Mouse (Mus musculus): ENCODE results near the gene Vmn1r178. TPM values are rescaled to one million over a fixed set of nuclear protein-coding genes. Genes with fewer than 3 reads are reported as not detected.

Vmn1r178 gene
- not detected for polyA plus RNA-seq (2014; fragmentation: Illumina TruSeq; extraction: RNeasy Lipid Tissue Mini Kit (QIAGEN cat#74804); ENCODE audit: insufficient read depth, low read depth, low replicate concordance)

DNA sequence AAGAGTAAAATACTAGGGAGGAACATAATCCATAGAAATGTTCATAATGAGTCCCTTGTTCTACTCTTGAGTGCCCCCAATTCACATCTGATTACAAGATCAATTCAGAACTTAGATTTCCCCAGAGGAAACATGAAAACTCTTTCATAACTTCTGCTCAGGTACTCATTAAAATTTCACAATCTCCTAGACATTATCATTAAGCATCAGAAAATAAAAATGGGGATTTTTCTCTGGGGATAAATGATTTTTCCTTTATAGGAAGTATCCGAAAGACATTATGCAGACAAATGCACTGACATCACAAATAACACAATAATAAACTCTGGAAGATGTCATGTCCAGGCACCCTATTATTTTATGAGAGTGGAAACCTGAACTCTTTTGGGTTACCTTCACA, at the start of gene Vmn1r178:
TSS of gene Vmn1r178 (plus strand) at position 301 of the 400 bp plus-strand sequence.

DNA sequence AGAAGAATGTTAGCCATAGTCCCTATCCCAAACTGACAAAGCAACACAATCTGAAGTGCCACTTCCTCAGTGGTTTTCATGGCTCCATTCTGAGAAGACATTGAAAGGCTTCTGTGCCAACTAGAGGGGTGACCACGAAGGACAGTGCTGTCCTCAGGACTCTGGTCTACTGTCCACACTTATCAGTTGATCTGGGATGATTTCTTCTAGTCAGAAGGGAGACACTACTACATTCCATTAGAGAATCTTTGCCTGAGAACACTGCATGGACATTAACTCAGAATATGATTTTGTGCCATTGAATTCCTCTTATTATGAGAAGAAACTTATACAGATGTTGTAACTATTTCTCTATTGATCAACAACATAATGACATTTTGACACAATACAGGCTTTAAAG, 25.5 kb upstream of the Vmn1r178 start, which contains the start of gene Vmn1r177:
TSS of gene Vmn1r177 (minus strand) at position 101 of the 400 bp plus-strand sequence.

DNA sequence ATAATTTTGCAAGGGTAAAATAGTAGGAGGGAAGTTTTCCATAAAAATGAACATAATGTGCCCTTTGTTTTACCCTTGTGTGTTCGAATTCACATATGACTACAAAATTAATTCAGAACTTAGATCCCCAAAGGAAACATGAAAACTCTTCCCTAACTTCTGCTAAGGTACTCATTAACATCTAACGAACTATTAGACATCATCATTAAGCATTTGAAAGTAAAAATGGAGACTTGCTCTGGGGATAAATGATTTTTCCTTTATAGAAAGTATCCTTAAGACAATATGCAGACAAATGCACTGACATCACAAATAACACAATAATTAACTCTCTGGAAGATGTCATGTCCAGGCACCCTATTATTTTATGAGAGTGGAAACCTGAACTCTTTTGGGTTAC, 34.9 kb downstream of the Vmn1r178 start, which contains the start of gene Vmn1r179:
TSS of gene Vmn1r179 (plus strand) at position 301 of the 400 bp plus-strand sequence.

Other genes with a start within 250 kb of the Vmn1r178 start
- not detected for gene Vmn1r172, start 233.7 kb upstream of the Vmn1r178 start, polyA plus RNA-seq (2014; fragmentation: Illumina TruSeq; extraction: RNeasy Lipid Tissue Mini Kit (QIAGEN cat#74804); ENCODE audit: insufficient read depth, low read depth, low replicate concordance)
- gene Vmn1r173, start 191.3 kb upstream of the Vmn1r178 start, polyA plus RNA-seq (2014; fragmentation: Illumina TruSeq; extraction: RNeasy Lipid Tissue Mini Kit (QIAGEN cat#74804); ENCODE audit: insufficient read depth, low read depth, low replicate concordance) = not detected
- not detected for gene Vmn1r174, start 139.7 kb upstream of the Vmn1r178 start, polyA plus RNA-seq (2014; fragmentation: Illumina TruSeq; extraction: RNeasy Lipid Tissue Mini Kit (QIAGEN cat#74804); ENCODE audit: insufficient read depth, low read depth, low replicate concordance)
- gene Vmn1r175, start 81.4 kb upstream of the Vmn1r178 start, polyA plus RNA-seq (2014; fragmentation: Illumina TruSeq; extraction: RNeasy Lipid Tissue Mini Kit (QIAGEN cat#74804); ENCODE audit: insufficient read depth, low read depth, low replicate concordance) = not detected
- not detected for gene Vmn1r176, start 54.6 kb upstream of the Vmn1r178 start, polyA plus RNA-seq (2014; fragmentation: Illumina TruSeq; extraction: RNeasy Lipid Tissue Mini Kit (QIAGEN cat#74804); ENCODE audit: insufficient read depth, low read depth, low replicate concordance)
- gene Vmn1r177, start 25.6 kb upstream of the Vmn1r178 start, polyA plus RNA-seq (2014; fragmentation: Illumina TruSeq; extraction: RNeasy Lipid Tissue Mini Kit (QIAGEN cat#74804); ENCODE audit: insufficient read depth, low read depth, low replicate concordance) = not detected
- not detected for gene Vmn1r179, start 35.0 kb downstream of the Vmn1r178 start, polyA plus RNA-seq (2014; fragmentation: Illumina TruSeq; extraction: RNeasy Lipid Tissue Mini Kit (QIAGEN cat#74804); ENCODE audit: insufficient read depth, low read depth, low replicate concordance)
- not detected for gene Vmn1r180, start 58.6 kb downstream of the Vmn1r178 start, polyA plus RNA-seq (2014; fragmentation: Illumina TruSeq; extraction: RNeasy Lipid Tissue Mini Kit (QIAGEN cat#74804); ENCODE audit: insufficient read depth, low read depth, low replicate concordance)
- gene Vmn1r181, start 82.6 kb downstream of the Vmn1r178 start, polyA plus RNA-seq (2014; fragmentation: Illumina TruSeq; extraction: RNeasy Lipid Tissue Mini Kit (QIAGEN cat#74804); ENCODE audit: insufficient read depth, low read depth, low replicate concordance) = not detected
- gene V1rd19, start 109.7 kb downstream of the Vmn1r178 start, polyA plus RNA-seq (2014; fragmentation: Illumina TruSeq; extraction: RNeasy Lipid Tissue Mini Kit (QIAGEN cat#74804); ENCODE audit: insufficient read depth, low read depth, low replicate concordance) = not detected
- not detected for gene Vmn1r183, start 161.2 kb downstream of the Vmn1r178 start, polyA plus RNA-seq (2014; fragmentation: Illumina TruSeq; extraction: RNeasy Lipid Tissue Mini Kit (QIAGEN cat#74804); ENCODE audit: insufficient read depth, low read depth, low replicate concordance)
- gene Zfp180, start 189.9 kb downstream of the Vmn1r178 start, polyA plus RNA-seq (2014; fragmentation: Illumina TruSeq; extraction: RNeasy Lipid Tissue Mini Kit (QIAGEN cat#74804); ENCODE audit: insufficient read depth, low read depth, low replicate concordance) = 12.8 TPM
- 0.94 TPM for gene Zfp112, start 220.3 kb downstream of the Vmn1r178 start, polyA plus RNA-seq (2014; fragmentation: Illumina TruSeq; extraction: RNeasy Lipid Tissue Mini Kit (QIAGEN cat#74804); ENCODE audit: insufficient read depth, low read depth, low replicate concordance)
- gene Zfp235, start 242.2 kb downstream of the Vmn1r178 start, polyA plus RNA-seq (2014; fragmentation: Illumina TruSeq; extraction: RNeasy Lipid Tissue Mini Kit (QIAGEN cat#74804); ENCODE audit: insufficient read depth, low read depth, low replicate concordance) = 4.7 TPM

Data from lung, adult 10 weeks (tissue).